Mouse (Mus musculus): ENCODE measurements around the gene Nbea. TPM values are rescaled to one million over a fixed set of nuclear protein-coding genes. Genes with fewer than 3 reads are reported as not detected.

The Nbea gene
- polyA plus RNA-seq, 1 experiment from 2014 or later, result 54.6 TPM

GRCm38 (mm10) chr3:56181025-56181424 is 2.5 kb downstream of the Nbea start:
- peaks cover 5% of the 10 kb centered on the region; the same call in 1 of the 2 replicates for H3K4me1 ChIP-seq (ENCODE audit: control insufficient read depth, insufficient read depth, low read length)
- H3K27ac ChIP-seq (ENCODE audit: low read depth, low read length), result no peak overlapping the region
- no peaks in the 10 kb centered on the region for H3K36me3 ChIP-seq (ENCODE audit: control insufficient read depth, insufficient read depth, low read length)
- no peaks in the 10 kb centered on the region for H3K27me3 ChIP-seq (replicated peaks; ENCODE audit: control insufficient read depth, insufficient read depth, low read length)
- peak overlapping the region; percentile 78 for H3K4me2 ChIP-seq (ENCODE audit: low read length)
- H3K9ac ChIP-seq (ENCODE audit: low read length), result peak overlapping the region; percentile 98; the same call in 1 of the 2 replicates
- WGBS, result 42% methylated on average over 3 of the region's 3 CpGs
- no peak for ATAC-seq
- no peaks in the 10 kb centered on the region for H3K9me3 ChIP-seq (replicated peaks; ENCODE audit: control insufficient read depth, low read length)
- peak overlapping the region; percentile 88 for H3K4me3 ChIP-seq (ENCODE audit: low read depth, low read length)
- peak; percentile 53 for DNase-seq (ENCODE audit: low spot score)

- Histone ChIP-seq H3K9ac (ENCODE audit: low read length) (no peak overlapping the region), H3K4me1 (ENCODE audit: control insufficient read depth, insufficient read depth, low read length) (no peaks in the 10 kb centered on the region), H3K27me3 (replicated peaks; ENCODE audit: control insufficient read depth, insufficient read depth, low read length) (no peaks in the 10 kb centered on the region), H3K4me2 (ENCODE audit: low read length) (no peak overlapping the region), H3K36me3 (ENCODE audit: control insufficient read depth, insufficient read depth, low read length) (no peaks in the 10 kb centered on the region), H3K4me3 (ENCODE audit: low read depth, low read length) (no peak overlapping the region), H3K27ac (ENCODE audit: low read depth, low read length) (no peak overlapping the region), H3K9me3 (replicated peaks; ENCODE audit: control insufficient read depth, low read length) (no peaks in the 10 kb centered on the region)
- 83% methylated on average over 2 of the region's 2 CpGs for WGBS
- no peak for DNase-seq (ENCODE audit: low spot score)
- ATAC-seq, result no peak
Measured at GRCm38 (mm10) chr3:56157864-56158263, 25.6 kb downstream of the Nbea start.

DNA sequence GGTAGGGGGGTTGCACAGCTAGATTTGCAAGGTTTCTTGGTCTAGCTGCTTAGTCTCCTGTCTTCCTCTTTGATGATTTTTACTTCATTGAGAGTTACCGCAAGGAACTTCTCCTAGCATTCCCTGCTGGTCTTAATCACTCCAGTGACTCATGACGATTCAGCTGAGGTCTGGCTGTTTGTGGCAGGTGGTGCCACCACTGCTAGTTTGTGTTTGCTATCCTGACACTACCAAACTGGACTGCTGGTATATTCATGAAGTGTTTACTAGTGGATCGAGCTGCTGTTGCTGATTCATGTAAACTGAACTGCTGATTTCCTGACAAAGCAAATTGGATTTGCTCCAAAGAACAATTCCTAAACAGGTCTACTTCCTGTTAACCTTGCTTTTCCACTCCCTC is 56.8 kb downstream of the Nbea start:
- ATAC-seq, result no peak
- DNase-seq (ENCODE audit: low spot score), result no peak
- Histone ChIP-seq H3K36me3 (ENCODE audit: control insufficient read depth, insufficient read depth, low read length) (no peaks in the 10 kb centered on the region), H3K4me1 (ENCODE audit: control insufficient read depth, insufficient read depth, low read length) (no peaks in the 10 kb centered on the region), H3K27me3 (replicated peaks; ENCODE audit: control insufficient read depth, insufficient read depth, low read length) (no peaks in the 10 kb centered on the region), H3K27ac (ENCODE audit: low read depth, low read length) (no peak overlapping the region), H3K4me3 (ENCODE audit: low read depth, low read length) (no peak overlapping the region), H3K4me2 (ENCODE audit: low read length) (no peak overlapping the region), H3K9me3 (replicated peaks; ENCODE audit: control insufficient read depth, low read length) (peaks cover 6% of the 10 kb centered on the region; the same call in 1 of the 2 replicates), H3K9ac (ENCODE audit: low read length) (no peak overlapping the region)
- WGBS, result 86% methylated on average over 3 of the region's 3 CpGs

- Histone ChIP-seq H3K4me2 (ENCODE audit: low read length) (no peak overlapping the region), H3K9me3 (replicated peaks; ENCODE audit: control insufficient read depth, low read length) (no peaks in the 10 kb centered on the region), H3K4me3 (ENCODE audit: low read depth, low read length) (no peak overlapping the region), H3K4me1 (ENCODE audit: control insufficient read depth, insufficient read depth, low read length) (no peaks in the 10 kb centered on the region), H3K27ac (ENCODE audit: low read depth, low read length) (no peak overlapping the region), H3K36me3 (ENCODE audit: control insufficient read depth, insufficient read depth, low read length) (no peaks in the 10 kb centered on the region), H3K9ac (ENCODE audit: low read length) (no peak overlapping the region), H3K27me3 (replicated peaks; ENCODE audit: control insufficient read depth, insufficient read depth, low read length) (no peaks in the 10 kb centered on the region)
- no peak for DNase-seq (ENCODE audit: low spot score)
- ATAC-seq, result no peak
Measured at GRCm38 (mm10) chr3:56116647-56117046, 66.9 kb downstream of the Nbea start.

DNA sequence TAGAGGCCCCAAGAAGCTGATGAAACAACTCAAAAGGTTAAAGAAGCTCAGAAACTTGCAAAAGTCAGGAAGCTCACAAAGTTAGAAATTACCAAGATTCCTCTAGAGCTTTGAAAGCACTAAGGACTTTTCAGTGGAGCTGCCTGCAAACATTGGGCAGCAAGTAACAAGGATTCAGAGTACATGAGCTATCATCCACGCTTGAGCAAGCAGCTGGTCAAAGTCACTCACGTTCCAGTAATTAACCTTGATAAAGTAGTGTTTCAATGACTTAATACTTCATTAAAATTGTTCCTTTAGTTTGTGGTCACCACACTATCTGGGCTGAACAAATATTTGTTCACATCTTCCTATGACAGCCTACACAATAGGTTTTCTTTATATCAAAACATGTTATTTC is 75.4 kb downstream of the Nbea start:
- DNase-seq (ENCODE audit: low spot score), result no peak
- WGBS, result 67% methylated on average over 2 of the region's 2 CpGs
- Histone ChIP-seq H3K9ac (ENCODE audit: low read length) (no peak overlapping the region), H3K4me2 (ENCODE audit: low read length) (no peak overlapping the region), H3K36me3 (ENCODE audit: control insufficient read depth, insufficient read depth, low read length) (no peaks in the 10 kb centered on the region), H3K27ac (ENCODE audit: low read depth, low read length) (no peak overlapping the region), H3K9me3 (replicated peaks; ENCODE audit: control insufficient read depth, low read length) (no peaks in the 10 kb centered on the region), H3K4me3 (ENCODE audit: low read depth, low read length) (no peak overlapping the region), H3K4me1 (ENCODE audit: control insufficient read depth, insufficient read depth, low read length) (no peaks in the 10 kb centered on the region), H3K27me3 (replicated peaks; ENCODE audit: control insufficient read depth, insufficient read depth, low read length) (no peaks in the 10 kb centered on the region)
- ATAC-seq, result no peak

- Histone ChIP-seq H3K9me3 (replicated peaks; ENCODE audit: control insufficient read depth, low read length) (no peaks in the 10 kb centered on the region), H3K4me2 (ENCODE audit: low read length) (no peak overlapping the region), H3K4me3 (ENCODE audit: low read depth, low read length) (no peak overlapping the region), H3K9ac (ENCODE audit: low read length) (no peak overlapping the region), H3K27me3 (replicated peaks; ENCODE audit: control insufficient read depth, insufficient read depth, low read length) (no peaks in the 10 kb centered on the region), H3K4me1 (ENCODE audit: control insufficient read depth, insufficient read depth, low read length) (peaks cover 9% of the 10 kb centered on the region), H3K27ac (ENCODE audit: low read depth, low read length) (no peak overlapping the region), H3K36me3 (ENCODE audit: control insufficient read depth, insufficient read depth, low read length) (no peaks in the 10 kb centered on the region)
- whole genome bisulfite sequencing, result 16% methylated on average over 5 of the region's 5 CpGs
- ATAC-seq (no peak), DNase-seq (ENCODE audit: low spot score) (peak; percentile 15)
Measured at GRCm38 (mm10) chr3:56097105-56097504, 86.4 kb downstream of the Nbea start.

DNA sequence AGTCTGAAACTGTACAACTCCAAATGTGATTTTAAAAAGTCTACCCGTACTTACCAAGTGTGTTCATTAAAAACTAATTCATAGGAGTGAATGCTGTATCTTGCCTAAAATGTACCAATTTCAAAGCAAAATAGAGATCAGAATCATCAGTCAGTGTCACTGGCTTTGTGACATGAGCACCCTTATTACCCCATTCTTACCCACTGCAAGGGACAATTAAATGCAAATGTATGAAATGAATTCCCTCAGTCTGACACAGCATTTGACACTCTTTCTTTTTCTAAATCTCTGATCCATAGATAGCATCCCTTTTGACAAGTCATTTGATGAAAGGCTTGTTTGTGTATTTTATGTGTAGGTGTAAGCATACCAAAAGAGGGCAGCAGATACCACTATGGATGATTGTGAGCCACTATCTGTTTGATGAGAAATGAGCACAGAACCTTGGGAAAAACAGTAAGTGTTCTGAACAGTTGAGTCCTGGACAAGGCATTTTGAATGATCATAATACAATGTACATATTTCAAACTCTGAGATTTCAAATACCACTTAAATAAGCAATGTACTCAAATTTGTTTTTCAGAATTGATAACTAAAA is 104.4 kb downstream of the Nbea start:
- no peak overlapping the region for H3K4me3 ChIP-seq (ENCODE audit: low read depth, low read length)
- DNase-seq (ENCODE audit: low spot score) (peak; percentile 76), ATAC-seq (peak; percentile 60; the same call in 1 of the 2 replicates)
- no peaks in the 10 kb centered on the region for H3K4me1 ChIP-seq (ENCODE audit: control insufficient read depth, insufficient read depth, low read length)
- no peaks in the 10 kb centered on the region for H3K9me3 ChIP-seq (replicated peaks; ENCODE audit: control insufficient read depth, low read length)
- no peak overlapping the region for H3K27ac ChIP-seq (ENCODE audit: low read depth, low read length)
- no peak overlapping the region for H3K9ac ChIP-seq (ENCODE audit: low read length)
- no peaks in the 10 kb centered on the region; the same call in 1 of the 2 replicates for H3K36me3 ChIP-seq (ENCODE audit: control insufficient read depth, insufficient read depth, low read length)
- 73% methylated on average over 1 of the region's 1 CpGs for WGBS
- no peak overlapping the region for H3K4me2 ChIP-seq (ENCODE audit: low read length)
- no peaks in the 10 kb centered on the region for H3K27me3 ChIP-seq (replicated peaks; ENCODE audit: control insufficient read depth, insufficient read depth, low read length)

DNA sequence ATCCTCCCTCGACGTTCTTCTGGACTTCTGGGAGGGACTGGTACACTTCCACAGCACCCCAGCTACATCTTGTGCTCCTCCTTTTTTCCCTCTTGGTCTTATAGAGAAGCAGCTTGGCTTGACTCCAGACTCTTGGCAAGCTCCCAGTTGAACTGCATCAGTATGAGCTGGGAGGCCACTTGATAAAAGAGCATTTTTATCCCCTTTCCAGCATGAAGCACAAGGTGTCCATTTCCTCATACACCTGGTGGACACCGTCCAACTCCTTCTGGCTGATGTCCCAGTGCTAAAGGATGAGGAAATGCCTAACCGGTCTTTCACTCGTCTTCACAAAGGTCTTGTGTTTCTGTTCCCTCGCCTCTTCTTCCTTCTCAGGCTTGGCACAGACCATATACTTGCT is 115.7 kb downstream of the Nbea start:
- Histone ChIP-seq H3K27me3 (replicated peaks; ENCODE audit: control insufficient read depth, insufficient read depth, low read length) (no peaks in the 10 kb centered on the region), H3K27ac (ENCODE audit: low read depth, low read length) (no peak overlapping the region), H3K4me2 (ENCODE audit: low read length) (no peak overlapping the region), H3K9ac (ENCODE audit: low read length) (no peak overlapping the region), H3K36me3 (ENCODE audit: control insufficient read depth, insufficient read depth, low read length) (no peaks in the 10 kb centered on the region), H3K4me3 (ENCODE audit: low read depth, low read length) (no peak overlapping the region), H3K4me1 (ENCODE audit: control insufficient read depth, insufficient read depth, low read length) (no peaks in the 10 kb centered on the region; the same call in 1 of the 2 replicates), H3K9me3 (replicated peaks; ENCODE audit: control insufficient read depth, low read length) (no peaks in the 10 kb centered on the region)
- 63% methylated on average over 6 of the region's 6 CpGs for WGBS
- peak; percentile 66 for DNase-seq (ENCODE audit: low spot score)
- peak; percentile 37; the same call in 1 of the 2 replicates for ATAC-seq

DNA sequence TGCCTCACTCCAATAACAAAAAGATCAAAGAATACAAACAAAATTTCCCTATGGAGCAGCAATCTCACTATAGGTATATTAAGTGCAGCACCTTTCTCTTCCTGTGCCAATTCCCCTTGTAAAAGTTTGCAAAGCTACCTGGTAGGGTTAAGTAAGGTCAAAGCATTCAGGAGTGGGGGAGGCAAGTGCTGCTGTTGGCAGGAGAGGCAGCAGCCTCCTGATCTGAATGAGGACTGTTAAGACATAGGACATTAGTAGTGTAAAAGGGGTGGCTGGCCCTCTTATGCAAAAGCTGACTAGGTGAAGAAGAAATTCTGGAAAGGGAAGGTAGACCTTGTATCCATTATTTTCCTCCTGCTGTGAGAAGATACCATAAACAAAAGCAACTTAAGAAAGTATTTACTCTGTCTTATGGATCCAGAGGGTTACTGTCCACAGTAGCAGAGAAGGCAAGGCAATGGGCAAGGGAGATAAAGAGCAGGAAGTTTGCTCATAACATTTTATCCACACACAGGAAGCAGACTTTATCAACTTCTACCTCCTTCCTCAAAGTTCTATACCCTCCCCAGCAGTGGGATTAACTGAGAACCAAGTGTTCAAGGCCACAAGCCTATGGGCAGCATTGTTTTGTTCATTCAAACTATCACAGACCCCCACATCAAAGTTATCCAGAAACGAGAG is 117.0 kb downstream of the Nbea start:
- 92% methylated on average over 1 of the region's 1 CpGs for WGBS
- H3K4me2 ChIP-seq (ENCODE audit: low read length), result no peak overlapping the region
- H3K27ac ChIP-seq (ENCODE audit: low read depth, low read length), result no peak overlapping the region
- DNase-seq (ENCODE audit: low spot score) (no peak), ATAC-seq (no peak)
- no peak overlapping the region for H3K9ac ChIP-seq (ENCODE audit: low read length)
- H3K9me3 ChIP-seq (replicated peaks; ENCODE audit: control insufficient read depth, low read length), result no peaks in the 10 kb centered on the region
- no peaks in the 10 kb centered on the region for H3K36me3 ChIP-seq (ENCODE audit: control insufficient read depth, insufficient read depth, low read length)
- H3K27me3 ChIP-seq (replicated peaks; ENCODE audit: control insufficient read depth, insufficient read depth, low read length), result no peaks in the 10 kb centered on the region
- H3K4me3 ChIP-seq (ENCODE audit: low read depth, low read length), result no peak overlapping the region
- no peaks in the 10 kb centered on the region; the same call in 1 of the 2 replicates for H3K4me1 ChIP-seq (ENCODE audit: control insufficient read depth, insufficient read depth, low read length)
